Mouse (Mus musculus): ENCODE results near the gene Bola3.
A peak's percentile ranks its signal among the peaks of the same experiment; 100 is the strongest.

The Bola3 gene

GRCm38 (mm10) chr6:83347916-83348315 is 1.0 kb upstream of the Bola3 start:
- DNase-seq (ENCODE audit: low spot score), result no peak

- DNase-seq (ENCODE audit: low spot score), result peak; percentile 69
Observed at GRCm38 (mm10) chr6:83349274-83349958, 469 bp downstream of the Bola3 start.

- no peak for DNase-seq (ENCODE audit: low spot score)
Observed at GRCm38 (mm10) chr6:83350172-83350571, 1.2 kb downstream of the Bola3 start.

GRCm38 (mm10) chr6:83350851-83351405 is 2.0 kb downstream of the Bola3 start:
- no peak for DNase-seq (ENCODE audit: low spot score)

- no peak for DNase-seq (ENCODE audit: low spot score)
Observed at GRCm38 (mm10) chr6:83351490-83352160, 2.7 kb downstream of the Bola3 start.

- no peak for DNase-seq (ENCODE audit: low spot score)
Observed at GRCm38 (mm10) chr6:83352666-83353410, 3.9 kb downstream of the Bola3 start.

- DNase-seq (ENCODE audit: low spot score), result no peak
Observed at GRCm38 (mm10) chr6:83354856-83355781, 6.2 kb downstream of the Bola3 start.

GRCm38 (mm10) chr6:83356569-83357138 is 7.7 kb downstream of the Bola3 start:
- peak; percentile 45 for DNase-seq (ENCODE audit: low spot score)

GRCm38 (mm10) chr6:83357436-83357835 is 8.5 kb downstream of the Bola3 start:
- DNase-seq (ENCODE audit: low spot score), result no peak

- no peak for DNase-seq (ENCODE audit: low spot score)
Observed at GRCm38 (mm10) chr6:83361523-83362248, 12.7 kb downstream of the Bola3 start.

GRCm38 (mm10) chr6:83363075-83363474 is 14.1 kb downstream of the Bola3 start:
- no peak for DNase-seq (ENCODE audit: low spot score)

- DNase-seq (ENCODE audit: low spot score), result no peak
Observed at GRCm38 (mm10) chr6:83370316-83370965, 21.5 kb downstream of the Bola3 start.

GRCm38 (mm10) chr6:83371350-83371749 is 22.4 kb downstream of the Bola3 start:
- no peak for DNase-seq (ENCODE audit: low spot score)

- DNase-seq (ENCODE audit: low spot score), result no peak
Observed at GRCm38 (mm10) chr6:83373704-83374300, 24.9 kb downstream of the Bola3 start.

GRCm38 (mm10) chr6:83381510-83382491 is 32.9 kb downstream of the Bola3 start:
- DNase-seq (ENCODE audit: low spot score), result no peak

- no peak for DNase-seq (ENCODE audit: low spot score)
Observed at GRCm38 (mm10) chr6:83385569-83386090, 36.7 kb downstream of the Bola3 start.

- no peak for DNase-seq (ENCODE audit: low spot score)
Observed at GRCm38 (mm10) chr6:83392166-83392780, 43.3 kb downstream of the Bola3 start.

- DNase-seq (ENCODE audit: low spot score), result no peak
Observed at GRCm38 (mm10) chr6:83394122-83394521, 45.2 kb downstream of the Bola3 start.

Data from ovary, adult 18-20 months (tissue).